Mouse (Mus musculus): Measurements from ENCODE around the gene Pde6c. TPM values are rescaled to one million over a fixed set of nuclear protein-coding genes. Genes with fewer than 3 reads are reported as not detected.

The Pde6c gene
- total and polyA plus RNA-seq, 3 experiments, result not detected

DNA sequence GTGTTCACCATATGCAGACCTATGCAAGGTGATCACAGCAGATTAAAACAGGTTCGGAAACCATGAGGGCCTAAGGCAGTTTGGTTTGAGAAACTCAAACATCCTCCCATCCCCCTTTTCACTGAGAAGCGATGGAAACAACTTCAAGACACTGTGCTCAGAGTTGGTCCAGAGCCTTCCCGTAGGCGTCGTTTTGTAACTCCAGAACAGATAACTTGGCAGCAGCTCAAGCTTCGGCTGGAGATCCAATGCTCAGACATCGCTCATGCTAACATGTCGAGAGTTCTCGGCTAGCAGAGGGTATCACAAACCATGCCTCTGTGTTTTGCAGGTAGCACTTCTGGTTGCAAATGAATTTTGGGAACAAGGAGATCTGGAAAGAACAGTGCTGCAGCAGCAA, 47.1 kb downstream of the Pde6c start:
- H3K36me3 ChIP-seq (replicated peaks), result peaks cover 44% of the 10 kb centered on the region
- ATAC-seq (ENCODE audit: extremely low read depth, insufficient number of reproducible peaks, low FRiP score, poor library complexity, severe bottlenecking) (no peak), DNase-seq (ENCODE audit: low spot score) (no peak)
- TF ChIP-seq CTCF (IDR thresholded peaks at IDR 0.05; ENCODE audit: low read depth, low read length) (no peak), TAL1 (conservative IDR thresholded peaks at IDR 0.05; ENCODE audit: low read depth, low read length) (no peak), GATA1 (IDR thresholded peaks at IDR 0.05; ENCODE audit: borderline replicate concordance, low read length) (no peak), POLR2AphosphoS5 (IDR thresholded peaks at IDR 0.05; ENCODE audit: insufficient replicate concordance, low read depth, low read length) (no peak), GATA2 (IDR thresholded peaks at IDR 0.05; ENCODE audit: borderline replicate concordance, low read depth, low read length) (no peak)
- H3K4me3 ChIP-seq (ENCODE audit: low read depth, low read length), result no peak overlapping the region
- no peaks in the 10 kb centered on the region for H3K27me3 ChIP-seq (ENCODE audit: insufficient read depth, low read length)
- H3K4me1 ChIP-seq (ENCODE audit: insufficient read depth, low read depth, low read length), result no peaks in the 10 kb centered on the region
- no peaks in the 10 kb centered on the region for H3K9me3 ChIP-seq (replicated peaks)

DNA sequence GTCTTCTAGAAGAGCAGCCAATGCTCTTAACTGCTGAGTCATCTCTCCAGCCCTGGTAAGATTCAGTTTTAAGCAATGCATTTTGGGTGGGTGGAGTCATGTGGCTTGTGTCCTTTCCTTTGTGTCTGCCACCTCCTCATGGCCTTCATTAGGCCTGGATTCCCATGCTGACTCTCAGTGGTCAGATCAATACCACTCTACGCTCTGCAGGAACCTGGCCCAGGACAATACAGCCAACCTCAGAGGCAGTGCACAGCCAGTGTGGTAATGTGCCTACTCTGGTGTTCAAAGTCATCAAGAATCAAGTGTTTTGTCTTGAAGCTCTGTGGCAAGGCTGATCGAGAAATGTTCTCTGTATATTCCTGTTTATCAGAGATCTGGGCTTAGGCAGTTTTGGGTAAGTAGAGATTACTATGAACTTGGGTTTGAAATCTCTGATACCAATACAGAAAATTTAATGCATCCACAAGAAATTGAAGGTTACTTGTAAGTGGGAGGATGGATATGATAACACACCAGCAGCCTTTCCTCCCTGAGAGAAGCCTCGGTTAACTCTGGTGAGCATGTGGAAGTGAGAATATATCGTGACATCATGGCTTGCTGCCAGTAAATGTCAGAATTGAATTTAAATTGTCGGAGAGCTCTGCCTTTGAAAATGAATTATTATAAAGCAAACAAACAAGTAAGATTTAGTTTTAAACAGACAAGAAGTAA, 54.2 kb downstream of the Pde6c start:
- DNase-seq (ENCODE audit: low spot score) (no peak), ATAC-seq (ENCODE audit: extremely low read depth, insufficient number of reproducible peaks, low FRiP score, poor library complexity, severe bottlenecking) (no peak)
- Histone ChIP-seq H3K4me1 (ENCODE audit: insufficient read depth, low read depth, low read length) (peaks cover 4% of the 10 kb centered on the region; the same call in 1 of the 2 replicates), H3K36me3 (replicated peaks) (peaks cover 52% of the 10 kb centered on the region), H3K27me3 (ENCODE audit: insufficient read depth, low read length) (no peaks in the 10 kb centered on the region), H3K9me3 (replicated peaks) (no peaks in the 10 kb centered on the region), H3K4me3 (ENCODE audit: low read depth, low read length) (no peak overlapping the region)
- TF ChIP-seq GATA2 (IDR thresholded peaks at IDR 0.05; ENCODE audit: borderline replicate concordance, low read depth, low read length), result no peak
- no peak for TF ChIP-seq POLR2AphosphoS5 (IDR thresholded peaks at IDR 0.05; ENCODE audit: insufficient replicate concordance, low read depth, low read length)
- TF ChIP-seq TAL1 (conservative IDR thresholded peaks at IDR 0.05; ENCODE audit: low read depth, low read length), result no peak

DNA sequence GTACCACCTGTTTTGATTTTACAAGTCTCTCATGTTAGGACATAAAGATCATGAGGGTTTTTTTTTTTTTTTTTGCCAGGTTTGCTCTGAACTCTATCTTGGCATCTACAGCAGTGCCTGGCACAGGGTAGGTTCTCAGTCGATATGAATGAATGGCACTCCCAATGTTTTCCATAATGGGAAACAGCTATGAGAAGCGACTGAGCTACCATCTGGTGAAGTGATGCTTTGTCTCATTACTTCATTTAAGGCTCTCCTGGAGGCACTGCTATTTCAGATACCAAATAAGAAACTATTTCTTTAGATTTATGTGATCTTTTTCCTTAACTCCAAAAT, 54.7 kb downstream of the Pde6c start:
- no peak for ATAC-seq (ENCODE audit: extremely low read depth, insufficient number of reproducible peaks, low FRiP score, poor library complexity, severe bottlenecking)
- Histone ChIP-seq H3K9me3 (replicated peaks) (no peaks in the 10 kb centered on the region), H3K36me3 (replicated peaks) (peaks cover 51% of the 10 kb centered on the region), H3K4me1 (ENCODE audit: insufficient read depth, low read depth, low read length) (peaks cover 4% of the 10 kb centered on the region; the same call in 1 of the 2 replicates), H3K4me3 (ENCODE audit: low read depth, low read length) (no peak overlapping the region), H3K27me3 (ENCODE audit: insufficient read depth, low read length) (no peaks in the 10 kb centered on the region)
- no peak for DNase-seq (ENCODE audit: low spot score)
- TF ChIP-seq CTCF (IDR thresholded peaks at IDR 0.05; ENCODE audit: low read depth, low read length) (no peak), TAL1 (conservative IDR thresholded peaks at IDR 0.05; ENCODE audit: low read depth, low read length) (no peak), GATA2 (IDR thresholded peaks at IDR 0.05; ENCODE audit: borderline replicate concordance, low read depth, low read length) (no peak), POLR2AphosphoS5 (IDR thresholded peaks at IDR 0.05; ENCODE audit: insufficient replicate concordance, low read depth, low read length) (no peak), GATA1 (IDR thresholded peaks at IDR 0.05; ENCODE audit: borderline replicate concordance, low read length) (no peak)

DNA sequence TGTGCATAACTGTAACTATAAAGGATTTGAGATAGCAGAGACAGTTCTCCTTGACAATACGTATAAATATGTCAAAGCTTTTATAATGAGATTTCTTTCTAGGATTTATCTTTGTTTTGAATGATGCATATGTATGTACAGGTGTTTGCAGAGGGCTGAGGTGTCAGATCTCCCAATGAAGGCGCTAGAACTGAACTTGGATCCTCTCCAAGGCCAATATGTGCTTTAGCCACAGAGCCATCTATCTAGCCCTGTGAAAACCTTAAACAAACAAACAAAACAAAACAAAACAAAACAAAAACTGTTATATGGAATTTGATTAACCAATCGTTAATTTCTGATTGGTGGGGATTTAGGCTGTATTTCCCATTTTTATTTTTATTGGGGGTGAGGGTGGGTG, 58.0 kb downstream of the Pde6c start:
- DNase-seq (ENCODE audit: low spot score), result no peak
- Histone ChIP-seq H3K9me3 (replicated peaks) (no peaks in the 10 kb centered on the region), H3K27me3 (ENCODE audit: insufficient read depth, low read length) (no peaks in the 10 kb centered on the region), H3K36me3 (replicated peaks) (peaks cover 49% of the 10 kb centered on the region), H3K4me1 (ENCODE audit: insufficient read depth, low read depth, low read length) (peaks cover 4% of the 10 kb centered on the region; the same call in 1 of the 2 replicates), H3K4me3 (ENCODE audit: low read depth, low read length) (no peak overlapping the region)
- ATAC-seq (ENCODE audit: extremely low read depth, insufficient number of reproducible peaks, low FRiP score, poor library complexity, severe bottlenecking), result no peak
- no peak for TF ChIP-seq CTCF (IDR thresholded peaks at IDR 0.05; ENCODE audit: low read depth, low read length)
- TF ChIP-seq TAL1 (conservative IDR thresholded peaks at IDR 0.05; ENCODE audit: low read depth, low read length), result no peak
- TF ChIP-seq GATA2 (IDR thresholded peaks at IDR 0.05; ENCODE audit: borderline replicate concordance, low read depth, low read length), result no peak
- no peak for TF ChIP-seq GATA1 (IDR thresholded peaks at IDR 0.05; ENCODE audit: borderline replicate concordance, low read length)
- TF ChIP-seq POLR2AphosphoS5 (IDR thresholded peaks at IDR 0.05; ENCODE audit: insufficient replicate concordance, low read depth, low read length), result no peak

DNA sequence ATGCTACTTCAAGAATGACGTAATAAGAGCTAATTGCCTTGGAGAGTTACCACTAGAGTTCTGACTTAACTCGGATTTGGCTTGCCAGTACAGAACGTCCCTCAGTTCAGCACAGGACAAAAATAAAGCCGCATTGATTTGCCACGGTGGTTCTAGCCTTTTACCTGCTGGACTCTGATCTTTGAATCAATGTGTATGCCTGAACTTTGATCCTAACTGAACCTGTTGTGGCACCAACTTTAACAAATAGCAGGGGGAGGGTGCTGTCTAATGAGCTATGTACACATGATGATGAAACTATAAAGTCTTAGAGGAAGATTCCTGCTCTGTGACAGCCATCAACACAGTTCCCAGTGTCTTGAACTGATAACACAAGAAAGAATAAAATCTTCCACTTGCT, 58.9 kb downstream of the Pde6c start:
- no peaks in the 10 kb centered on the region for H3K9me3 ChIP-seq (replicated peaks)
- no peak overlapping the region for H3K4me3 ChIP-seq (ENCODE audit: low read depth, low read length)
- no peaks in the 10 kb centered on the region for H3K27me3 ChIP-seq (ENCODE audit: insufficient read depth, low read length)
- no peak for DNase-seq (ENCODE audit: low spot score)
- H3K36me3 ChIP-seq (replicated peaks), result peaks cover 48% of the 10 kb centered on the region
- no peak for ATAC-seq (ENCODE audit: extremely low read depth, insufficient number of reproducible peaks, low FRiP score, poor library complexity, severe bottlenecking)
- H3K4me1 ChIP-seq (ENCODE audit: insufficient read depth, low read depth, low read length), result peaks cover 3% of the 10 kb centered on the region; the same call in 1 of the 2 replicates
- TF ChIP-seq TAL1 (conservative IDR thresholded peaks at IDR 0.05; ENCODE audit: low read depth, low read length) (no peak), CTCF (IDR thresholded peaks at IDR 0.05; ENCODE audit: low read depth, low read length) (no peak), POLR2AphosphoS5 (IDR thresholded peaks at IDR 0.05; ENCODE audit: insufficient replicate concordance, low read depth, low read length) (no peak), GATA2 (IDR thresholded peaks at IDR 0.05; ENCODE audit: borderline replicate concordance, low read depth, low read length) (no peak), GATA1 (IDR thresholded peaks at IDR 0.05; ENCODE audit: borderline replicate concordance, low read length) (no peak)

DNA sequence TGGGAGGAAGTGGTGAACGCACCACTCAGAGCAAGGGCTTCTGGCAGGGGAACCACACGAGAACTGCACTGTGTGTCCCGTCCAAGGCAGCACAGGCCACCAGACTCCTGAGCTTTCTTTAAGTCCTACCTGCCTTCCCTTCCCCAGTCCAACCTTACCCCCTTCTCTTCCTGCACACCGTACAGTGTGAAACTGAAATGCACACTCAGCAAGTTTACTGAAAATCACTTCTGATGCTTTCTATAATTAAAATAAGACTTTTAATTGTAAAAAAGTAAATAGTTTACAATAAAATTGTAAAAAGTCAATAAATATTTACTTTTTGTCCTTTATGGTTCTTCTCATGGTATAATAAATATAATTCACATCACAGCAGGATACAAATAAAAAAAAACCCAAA, 62.7 kb downstream of the Pde6c start:
- Histone ChIP-seq H3K9me3 (replicated peaks) (no peaks in the 10 kb centered on the region), H3K36me3 (replicated peaks) (peaks cover 43% of the 10 kb centered on the region), H3K27me3 (ENCODE audit: insufficient read depth, low read length) (no peaks in the 10 kb centered on the region), H3K4me3 (ENCODE audit: low read depth, low read length) (no peak overlapping the region), H3K4me1 (ENCODE audit: insufficient read depth, low read depth, low read length) (no peaks in the 10 kb centered on the region)
- no peak for TF ChIP-seq GATA2 (IDR thresholded peaks at IDR 0.05; ENCODE audit: borderline replicate concordance, low read depth, low read length)
- TF ChIP-seq POLR2AphosphoS5 (IDR thresholded peaks at IDR 0.05; ENCODE audit: insufficient replicate concordance, low read depth, low read length), result no peak
- TF ChIP-seq CTCF (IDR thresholded peaks at IDR 0.05; ENCODE audit: low read depth, low read length), result no peak
- ATAC-seq (ENCODE audit: extremely low read depth, insufficient number of reproducible peaks, low FRiP score, poor library complexity, severe bottlenecking), result no peak
- DNase-seq (ENCODE audit: low spot score), result no peak
